In genomic region chr5:64070081-64070673, GRCm38 (mm10) we compare ENCODE assay signal across 8 mouse cellular contexts. TPM values are rescaled to one million over a fixed set of nuclear protein-coding genes. Genes with fewer than 3 reads are reported as not detected.
DNase-seq lines count a peak whose midpoint lies in the region; ATAC-seq and TF ChIP-seq lines count a peak whose summit lies in the region.

No protein-coding gene starts in this region.

- H3K27ac ChIP-seq in hindbrain, postnatal 0 days = no peak overlapping the region
- H3K27ac ChIP-seq in midbrain, embryonic 13.5 days = no peak overlapping the region

- peak; percentile 75 for DNase-seq in urinary bladder, postnatal 14 days (ENCODE audit: low spot score)
- DNase-seq in urinary bladder, adult 2 months (ENCODE audit: low spot score) = no peak
- DNase-seq in cerebellum, adult 9-10 months = peak; percentile 90
- peak; percentile 22 to 26 for DNase-seq in frontal cortex, postnatal 14 days (ENCODE audit: low spot score in 2 of 2)
- peak; percentile 74 for DNase-seq in hindbrain, postnatal 0 days (ENCODE audit: low spot score)
- peak; percentile 66 for DNase-seq in left cerebral cortex, postnatal 4 days
- DNase-seq in spleen, postnatal 4 days (ENCODE audit: low spot score in 2 of 2) = peak; percentile 54 to 77

- no peak overlapping the region for H3K9ac ChIP-seq in hindbrain, postnatal 0 days (replicated peaks; ENCODE audit: low read length)
- H3K9ac ChIP-seq in midbrain, embryonic 13.5 days (replicated peaks) = no peak overlapping the region

- no peaks in the 10 kb centered on the region for H3K27me3 ChIP-seq in hindbrain, postnatal 0 days (ENCODE audit: insufficient read depth, low read length)
- no peaks in the 10 kb centered on the region for H3K27me3 ChIP-seq in midbrain, embryonic 13.5 days

- no peaks in the 10 kb centered on the region for H3K4me1 ChIP-seq in hindbrain, postnatal 0 days (ENCODE audit: insufficient read depth, low read length)
- H3K4me1 ChIP-seq in midbrain, embryonic 13.5 days (replicated peaks) = no peaks in the 10 kb centered on the region

- no peak overlapping the region for H3K4me2 ChIP-seq in hindbrain, postnatal 0 days (ENCODE audit: low read depth, low read length)
- no peak overlapping the region for H3K4me2 ChIP-seq in midbrain, embryonic 13.5 days (replicated peaks)

- peak; percentile 84 for ATAC-seq in hindbrain, postnatal 0 days
- ATAC-seq in midbrain, embryonic 13.5 days = peak; percentile 65

- no peak overlapping the region for H3K4me3 ChIP-seq in hindbrain, postnatal 0 days (ENCODE audit: low read length)
- no peak overlapping the region for H3K4me3 ChIP-seq in midbrain, embryonic 13.5 days (replicated peaks)

- TF ChIP-seq CTCF in hindbrain, postnatal 0 days (IDR thresholded peaks at IDR 0.05; ENCODE audit: low read depth) = peak; percentile 85

- H3K36me3 ChIP-seq in hindbrain, postnatal 0 days (ENCODE audit: insufficient read depth, low read length) = no peaks in the 10 kb centered on the region
- H3K36me3 ChIP-seq in midbrain, embryonic 13.5 days = no peaks in the 10 kb centered on the region

- 37% methylated on average over 4 of the region's 4 CpGs for WGBS in hindbrain, postnatal 0 days
- WGBS in midbrain, embryonic 13.5 days = 35% methylated on average over 4 of the region's 4 CpGs

- no peaks in the 10 kb centered on the region for H3K9me3 ChIP-seq in hindbrain, postnatal 0 days (ENCODE audit: low read length)
- H3K9me3 ChIP-seq in midbrain, embryonic 13.5 days = no peaks in the 10 kb centered on the region

- intact Hi-C loops in left cerebral cortex, postnatal 4 days (cut with DNase I) = loop anchor here (10.0 kb wide), 1 partner anchor 165 kb away; no protein-coding TSS in a partner anchor

RNA-seq across cellular contexts. Expression of gene Pgm2, which starts 22.6 kb away (rescaled TPM):
- polyA plus RNA-seq in urinary bladder, adult 2 months (2012; rRNA removed) = 33.6 and 35.8 TPM in 2 replicates
- total RNA-seq in hindbrain, postnatal 0 days (2014; rRNA removed) = 8.6 and 11.4 TPM in 2 replicates
- polyA plus RNA-seq in hindbrain, postnatal 0 days (2015; fragmentation: Nextera tagmentation; extraction: Ambion mirVana) = 14.8 and 17.5 TPM in 2 replicates
- 10 to 100 TPM; 14.5 to 16.4 TPM for total RNA-seq in left cerebral cortex, postnatal 4 days (2021)
- 20.8 and 22.2 TPM in 2 replicates for polyA plus RNA-seq in midbrain, embryonic 13.5 days (2015; fragmentation: Nextera tagmentation; extraction: Ambion mirVana)
